Mouse (Mus musculus): ENCODE measurements around the gene Gm14137.

The Gm14137 gene

DNA sequence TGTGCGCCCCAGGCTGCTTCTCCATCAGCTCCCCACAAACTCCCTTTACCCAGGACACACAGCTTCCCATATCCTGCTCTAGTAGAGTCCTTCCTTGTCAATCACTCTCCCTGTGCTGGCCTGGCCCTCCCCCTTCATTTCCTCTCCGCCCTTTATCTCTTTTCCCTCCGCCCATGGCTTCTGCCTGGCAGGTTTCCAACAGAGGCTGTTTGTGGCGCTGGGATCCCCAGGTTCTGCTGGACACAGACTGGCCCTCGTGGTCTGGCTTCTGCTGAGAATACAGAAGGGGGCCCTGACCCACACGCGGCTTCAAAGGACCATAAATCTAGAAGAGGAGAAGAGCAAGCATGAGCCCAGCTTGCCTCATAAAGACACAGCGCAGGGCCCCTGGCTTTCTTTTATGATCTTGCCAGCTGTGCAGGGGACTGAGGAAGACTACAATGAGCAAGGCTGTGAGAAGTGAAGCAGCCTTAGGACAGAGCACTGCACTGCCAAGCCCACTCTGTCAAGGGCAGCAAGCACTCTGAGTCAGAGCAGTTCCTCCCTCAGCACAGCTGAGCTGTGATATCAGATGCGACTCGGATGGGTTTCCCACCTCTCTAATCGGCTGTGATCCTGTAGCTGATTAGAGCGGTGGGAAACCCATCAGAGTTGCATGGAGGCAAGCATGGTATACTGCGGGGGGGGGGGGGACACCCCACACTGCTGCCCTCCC lies 1.3 kb upstream of the Gm14137 start:
- DNase-seq = no peak

DNA sequence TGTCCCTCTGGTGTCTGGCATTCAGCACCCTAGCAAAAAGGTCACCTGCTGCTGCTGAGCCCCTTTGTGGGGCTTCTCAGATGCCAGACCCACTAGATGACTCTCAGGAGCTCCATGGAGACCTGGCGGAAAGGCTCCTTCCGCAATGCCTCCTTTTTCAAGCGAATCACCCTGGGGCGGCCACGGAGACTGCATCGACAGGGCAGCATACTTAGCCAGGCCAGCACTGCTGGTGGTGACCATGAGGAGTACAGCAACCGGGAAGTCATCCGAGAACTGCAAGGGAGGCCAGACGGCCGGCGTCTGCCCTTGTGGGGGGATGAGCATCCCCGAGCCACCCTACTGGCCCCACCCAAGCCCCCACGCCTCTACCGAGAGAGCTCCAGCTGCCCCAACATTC lies 557 bp downstream of the Gm14137 start:
- DNase-seq = no peak

DNA sequence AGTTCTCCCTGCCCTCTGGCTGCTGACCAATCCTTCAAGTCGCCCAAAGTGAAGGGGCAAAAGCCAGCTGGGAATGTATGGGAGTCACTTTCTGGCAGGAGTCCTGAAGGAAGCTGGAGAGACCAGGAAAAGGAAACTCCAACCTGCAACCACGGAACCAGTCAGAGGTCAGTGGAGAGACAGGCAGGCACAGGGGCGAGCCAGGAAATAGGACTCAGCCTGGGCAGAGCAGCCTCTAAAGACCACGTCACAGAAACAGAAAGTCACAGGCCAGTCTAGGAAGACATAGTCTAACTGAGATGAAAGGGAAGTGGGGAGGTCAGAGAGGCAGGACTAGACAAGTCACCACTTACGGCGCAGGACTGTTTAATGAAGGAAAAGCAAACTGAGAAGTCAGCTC lies 1.3 kb downstream of the Gm14137 start:
- DNase-seq = no peak

DNA sequence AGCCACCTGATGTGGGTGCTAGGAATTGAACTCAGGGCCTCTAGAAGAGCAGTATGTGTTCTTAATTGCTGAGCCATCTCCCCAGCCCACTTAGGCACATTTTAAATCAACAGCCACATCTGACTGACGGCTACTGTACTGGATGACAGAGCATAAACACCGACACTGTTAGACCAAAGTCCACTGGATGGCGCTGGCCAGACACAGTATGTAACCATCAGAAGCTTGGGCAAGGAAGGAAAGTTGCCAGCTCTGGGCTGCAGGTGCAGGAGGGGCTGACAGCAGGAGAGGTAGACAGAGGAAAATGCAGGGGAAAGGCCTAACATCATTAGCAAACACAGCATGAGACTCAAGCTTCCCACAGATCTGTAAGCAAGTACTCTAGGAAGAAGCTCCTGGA lies 2.5 kb downstream of the Gm14137 start:
- no peak for DNase-seq

DNA sequence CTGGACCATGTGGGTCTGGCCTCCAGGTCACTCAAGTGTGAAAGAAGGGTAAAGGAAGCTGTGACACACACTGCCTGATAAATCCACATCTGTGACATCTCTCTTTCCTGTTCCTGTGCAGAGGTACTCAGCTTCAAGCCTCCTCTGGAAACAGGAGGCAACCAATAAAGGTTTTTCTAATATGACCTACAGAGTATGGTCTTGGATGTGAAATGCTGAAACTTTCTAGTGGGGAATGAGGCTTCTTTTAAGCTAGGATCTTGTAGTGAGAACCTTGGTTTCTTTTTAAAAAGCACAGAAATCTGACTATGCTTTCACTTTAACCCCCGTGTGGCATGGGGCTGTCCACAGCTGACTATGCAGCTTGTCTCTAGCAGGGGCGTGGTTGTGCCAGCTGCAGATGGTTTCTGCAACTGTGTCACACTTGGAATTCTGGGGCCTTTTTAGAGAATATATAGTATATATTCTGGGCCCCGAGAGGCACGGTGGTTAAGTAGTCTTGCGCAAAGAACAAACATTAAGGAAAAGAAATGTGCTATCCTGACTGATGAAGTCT lies 3.2 kb downstream of the Gm14137 start:
- no peak for DNase-seq

DNA sequence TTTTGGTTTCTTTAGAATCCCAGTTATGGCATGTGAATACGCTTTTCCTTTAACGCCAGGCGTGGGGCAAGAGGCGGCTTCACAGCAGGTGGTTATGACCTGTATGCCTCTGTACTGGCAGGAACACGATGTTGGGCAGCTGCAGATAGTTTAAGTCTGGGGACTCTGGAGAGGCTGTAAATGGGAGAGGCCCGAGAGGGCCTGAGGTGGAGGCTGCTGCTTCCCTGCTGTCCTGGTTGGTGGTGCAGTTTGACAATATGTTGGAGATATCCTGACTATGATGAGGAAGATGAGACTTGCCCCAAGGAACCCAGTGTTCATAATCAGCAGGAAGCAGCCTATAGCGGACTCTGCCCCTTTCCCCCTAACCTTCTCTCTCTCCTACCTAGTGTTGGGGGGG lies 8.6 kb downstream of the Gm14137 start:
- no peak for DNase-seq

DNA sequence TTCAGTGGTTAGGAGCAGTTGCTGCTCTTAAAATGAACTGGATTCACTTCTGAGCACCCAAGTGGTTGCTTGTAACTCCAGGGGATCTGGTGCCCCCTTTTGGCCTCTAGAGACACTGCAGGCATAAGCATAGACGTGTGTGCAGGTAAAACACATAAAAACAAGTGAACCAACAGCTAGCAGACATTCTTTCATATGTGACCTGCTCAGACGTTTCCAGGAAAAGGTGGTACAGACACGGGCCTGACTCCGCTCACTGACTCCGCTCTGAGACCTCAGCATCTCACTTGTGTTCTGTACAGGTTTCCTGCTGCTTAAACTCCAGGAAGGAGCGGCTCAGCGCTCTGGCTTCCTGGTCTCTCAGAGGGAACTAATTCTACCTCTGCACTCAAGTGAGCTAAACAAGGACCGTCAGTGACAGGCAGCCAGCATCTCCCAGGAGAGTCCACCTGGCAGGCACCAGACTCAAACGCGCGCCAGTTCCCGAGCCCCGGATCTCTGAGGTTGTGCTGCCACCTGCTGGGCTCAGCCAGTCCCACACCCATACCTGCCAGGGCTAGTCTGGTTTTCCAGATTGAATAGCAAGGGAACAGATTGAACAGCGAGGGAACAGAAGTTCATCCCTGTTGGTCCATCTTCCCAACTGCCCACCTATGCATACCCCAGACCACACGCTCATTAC lies 14.9 kb downstream of the Gm14137 start:
- peak; percentile 85 for DNase-seq

DNA sequence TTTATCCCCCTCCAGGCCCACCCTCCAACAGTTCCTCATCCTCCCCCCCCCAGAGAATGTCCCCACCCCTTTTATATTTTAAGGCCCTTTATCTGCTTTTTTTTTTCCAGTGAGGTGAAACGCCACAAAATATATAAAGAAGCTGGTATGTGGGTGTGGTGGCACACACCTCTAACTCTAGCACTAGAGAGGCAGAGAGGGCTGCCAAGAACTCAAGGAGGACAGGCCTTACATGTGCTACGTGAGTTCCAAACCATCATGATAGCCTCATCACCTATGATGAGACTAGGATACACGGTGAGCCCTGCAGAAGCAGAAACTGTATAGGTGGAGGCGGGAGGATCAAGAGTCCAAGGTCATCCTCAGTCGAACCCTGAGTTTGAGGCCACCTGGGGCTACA lies 16.7 kb downstream of the Gm14137 start:
- no peak for DNase-seq

DNA sequence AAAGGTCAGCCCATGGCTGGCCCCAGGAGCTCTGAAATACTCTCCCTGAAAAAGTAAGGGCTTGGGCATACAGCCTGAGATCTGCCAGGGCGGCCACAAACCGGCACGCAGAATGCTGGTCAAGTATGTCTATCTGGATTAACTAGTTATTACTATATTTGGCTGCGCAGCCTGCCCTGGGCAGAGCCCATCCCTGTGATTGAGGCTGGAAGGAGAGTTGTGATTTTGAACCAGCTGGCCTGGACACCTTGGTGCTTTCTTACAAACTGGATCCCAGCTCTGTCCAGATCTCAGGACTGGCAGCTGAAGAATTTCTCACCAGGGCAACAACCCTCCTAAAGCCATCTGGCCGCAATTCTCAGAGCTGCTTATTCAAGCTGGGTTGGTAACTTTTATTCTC lies 19.8 kb downstream of the Gm14137 start:
- no peak for DNase-seq

DNA sequence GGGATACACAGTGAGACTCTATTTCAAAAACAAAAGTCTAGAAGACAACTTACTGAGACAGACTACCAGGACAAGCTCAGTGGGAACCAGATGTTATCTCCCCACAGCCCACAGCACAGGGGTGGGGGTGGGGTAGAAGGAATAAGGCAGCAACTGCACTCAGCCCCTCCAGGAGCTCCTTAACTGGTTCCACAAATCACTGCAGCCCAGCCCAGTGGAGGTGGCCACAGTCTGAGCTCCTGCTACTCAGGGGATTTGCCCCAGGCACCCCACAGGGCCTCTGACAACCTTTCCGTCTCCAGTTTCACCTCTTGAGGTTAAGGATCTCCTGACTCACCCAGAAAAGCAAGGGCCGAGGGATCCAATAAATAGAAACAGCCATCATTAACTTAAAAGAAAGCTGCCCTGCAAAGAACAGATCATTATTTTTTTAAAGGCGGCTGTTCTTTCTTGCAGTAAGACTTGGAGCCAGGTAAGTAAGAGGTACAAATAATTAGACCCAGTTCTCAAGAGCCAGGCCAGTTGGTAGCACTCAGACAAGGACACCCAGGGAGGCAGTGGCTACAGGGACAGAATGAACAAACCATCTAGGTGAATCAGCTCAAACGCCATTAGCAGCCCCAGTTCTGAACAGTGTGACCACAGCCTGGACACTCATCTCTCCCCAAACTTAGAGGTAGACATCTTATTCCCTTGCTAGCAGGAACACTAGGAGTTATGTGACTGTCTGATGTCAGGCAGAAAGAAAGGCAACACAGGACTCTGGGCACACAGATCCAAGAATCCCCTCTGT lies 22.2 kb downstream of the Gm14137 start:
- DNase-seq = no peak

DNA sequence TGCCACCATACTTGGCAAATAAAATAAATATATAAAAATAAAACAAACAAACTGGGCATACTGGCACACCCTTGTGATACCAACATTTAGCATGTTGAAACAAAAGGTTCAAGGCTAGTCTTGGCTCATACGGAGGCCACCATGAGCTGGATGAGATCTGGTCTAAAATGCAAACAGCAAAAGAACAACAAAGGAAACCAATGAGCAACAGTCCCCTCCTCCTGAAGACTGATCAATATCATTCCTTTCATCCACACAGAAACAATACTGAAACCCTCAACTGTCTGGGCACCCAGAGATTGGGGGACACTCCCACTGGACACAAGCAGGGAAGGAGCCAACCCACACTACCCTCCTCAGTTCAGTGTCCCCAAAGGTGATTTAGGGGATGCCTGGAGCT lies 23.2 kb downstream of the Gm14137 start:
- DNase-seq = no peak

DNA sequence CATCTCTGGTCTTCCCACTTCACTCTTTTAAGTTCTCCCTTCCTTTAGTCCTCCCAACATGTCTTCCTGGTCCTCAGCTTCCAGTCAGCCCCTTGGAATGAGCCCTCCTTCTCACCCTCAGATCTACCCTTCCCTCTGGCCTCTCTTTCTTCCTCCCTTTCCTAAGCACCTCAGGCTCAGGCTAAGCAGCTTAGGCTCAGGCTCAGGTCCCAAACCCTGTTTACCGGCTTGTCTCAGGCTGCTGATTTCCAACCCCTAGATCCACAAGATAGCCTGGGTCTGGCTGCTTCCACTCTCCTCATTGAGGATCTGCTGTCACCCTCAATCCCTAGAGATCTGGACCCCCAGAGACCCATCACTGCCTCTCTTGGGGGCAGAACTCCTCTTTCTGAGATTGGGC lies 23.7 kb downstream of the Gm14137 start:
- DNase-seq = no peak

DNA sequence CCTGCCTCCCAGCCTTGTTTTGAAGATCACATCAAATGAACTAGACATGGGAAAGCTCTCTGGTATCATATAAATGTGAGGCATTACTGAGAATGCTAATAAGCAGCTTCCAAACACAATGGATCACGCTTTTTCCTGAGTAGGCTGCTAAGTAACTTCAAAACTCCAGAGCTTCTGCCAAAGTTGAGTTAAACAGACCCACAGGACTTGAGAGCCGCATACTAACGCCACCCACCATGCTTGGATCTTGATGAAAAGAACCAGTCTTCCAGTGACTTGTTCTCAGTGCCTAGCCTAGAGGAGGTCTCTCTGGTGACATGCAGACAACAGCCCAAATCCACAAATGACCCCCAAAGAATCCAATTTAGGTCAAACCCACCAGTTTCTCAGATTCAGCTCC lies 24.6 kb downstream of the Gm14137 start:
- DNase-seq = no peak

DNA sequence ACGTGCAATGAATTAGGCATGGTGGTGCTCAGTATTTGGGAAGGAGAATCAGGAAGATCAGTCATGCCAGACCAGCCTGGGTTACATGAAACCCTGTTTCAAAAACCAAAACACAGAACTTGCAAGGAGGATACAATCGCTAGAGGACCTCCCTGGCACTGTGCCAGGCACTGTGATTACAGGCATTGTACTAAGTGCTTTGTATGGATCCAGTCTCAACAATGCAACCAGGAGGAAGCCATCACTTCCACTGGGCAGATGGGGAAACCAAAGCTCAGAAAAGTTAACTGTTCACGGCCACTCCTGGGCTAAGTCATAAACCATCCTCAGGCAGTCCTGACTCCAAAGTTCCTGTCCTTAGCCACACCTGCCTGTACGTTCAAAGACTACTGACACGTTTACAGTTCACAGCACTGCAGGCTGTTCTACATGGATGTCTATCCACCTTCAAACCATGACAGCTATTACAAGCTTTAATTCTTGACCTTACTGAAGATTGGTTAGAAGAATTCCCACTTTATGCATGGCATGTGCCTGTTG lies 28.7 kb downstream of the Gm14137 start:
- no peak for DNase-seq

DNA sequence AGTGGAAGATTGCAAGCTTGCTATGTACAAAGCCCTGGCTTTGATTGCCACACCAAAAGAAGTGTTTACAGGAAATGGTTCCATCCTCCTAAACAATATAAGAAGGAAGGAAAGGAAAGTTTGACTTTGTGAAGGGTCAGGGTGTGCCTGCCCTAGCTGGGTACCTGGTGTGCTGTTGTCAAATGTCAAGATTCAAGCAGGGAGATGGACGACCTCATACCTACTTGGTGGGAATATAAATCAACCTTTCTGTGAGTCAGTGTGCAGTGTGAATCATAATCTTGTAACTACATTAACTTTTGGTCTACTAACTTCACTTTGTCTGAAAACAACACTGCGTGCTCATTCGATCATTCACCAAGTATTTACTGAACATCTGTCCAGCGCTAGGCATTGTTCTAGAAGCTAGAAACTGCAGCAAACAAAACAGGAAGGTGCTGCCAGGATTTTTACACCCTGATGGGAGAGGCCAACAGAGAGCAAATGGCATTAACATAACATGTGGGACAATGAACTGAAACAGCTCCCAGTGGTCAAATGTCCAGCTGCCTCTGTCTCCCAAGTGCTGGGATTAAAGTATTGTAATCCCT lies 29.7 kb downstream of the Gm14137 start:
- no peak for DNase-seq

DNA sequence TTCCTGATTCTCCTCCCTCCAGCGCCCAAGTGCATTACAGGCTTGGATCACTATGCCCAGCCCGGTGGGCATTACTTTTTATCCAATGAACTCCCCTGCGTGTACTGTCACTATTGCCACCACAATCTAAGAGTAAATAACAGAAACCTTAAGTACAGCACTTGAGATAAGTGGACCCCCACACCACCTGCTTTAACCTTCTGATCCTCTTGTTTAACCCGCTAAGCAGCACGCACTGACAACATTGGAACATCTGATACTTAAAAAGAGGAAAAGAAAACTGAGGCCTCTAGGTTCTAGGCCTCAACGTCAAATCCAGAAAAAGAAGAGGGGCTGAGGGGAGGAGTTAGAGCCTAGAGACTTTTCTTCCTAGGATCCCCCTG lies 33.6 kb downstream of the Gm14137 start:
- no peak for DNase-seq

DNA sequence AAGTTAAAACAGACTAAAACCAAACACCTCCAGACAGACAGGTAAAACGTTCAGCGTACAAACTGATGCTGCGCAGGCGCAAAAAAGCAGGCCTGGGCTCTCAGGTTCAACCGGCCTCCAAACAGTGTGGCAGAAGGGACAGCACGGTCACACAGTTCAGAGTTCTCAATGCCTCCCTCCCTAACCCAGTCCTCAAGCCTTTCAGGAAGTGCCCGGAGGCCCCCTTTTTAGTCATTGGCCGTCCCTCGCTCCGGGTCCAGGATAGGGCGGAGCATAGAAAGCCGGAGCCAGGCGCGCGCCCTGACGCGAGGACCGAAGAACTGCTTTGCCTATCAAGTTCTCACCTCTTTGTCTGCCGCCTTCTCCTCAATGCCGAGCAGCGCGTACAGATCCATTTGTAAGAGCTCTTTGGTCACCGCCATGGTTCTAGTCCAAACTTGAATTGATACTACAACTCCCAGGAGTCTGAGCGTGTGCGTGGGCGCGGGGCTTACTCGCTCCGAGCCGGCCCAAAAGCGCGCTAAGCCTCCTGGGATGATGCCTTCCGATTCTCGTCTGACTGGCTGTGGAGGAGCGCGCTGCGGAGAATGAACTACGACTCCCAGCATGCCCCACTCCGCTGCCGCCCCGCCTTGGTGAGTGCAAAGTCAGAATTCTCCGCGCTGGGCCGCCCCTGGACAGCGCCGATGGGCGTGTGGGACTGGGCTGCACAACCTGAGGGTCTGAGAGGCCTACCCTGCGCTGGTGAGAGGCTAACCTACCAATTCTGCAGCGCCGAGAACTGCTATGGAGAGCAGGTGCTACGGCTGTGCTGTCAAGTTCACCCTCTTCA lies 34.3 kb downstream of the Gm14137 start, which contains the start of the genes Zfyve19 and Dnajc17:
Gene Zfyve19 (plus strand): TSS at position 274 of the 832 bp plus-strand sequence.
Gene Dnajc17 (minus strand): TSS at position 452 of the 832 bp plus-strand sequence.
- DNase-seq = peak; percentile 93

DNA sequence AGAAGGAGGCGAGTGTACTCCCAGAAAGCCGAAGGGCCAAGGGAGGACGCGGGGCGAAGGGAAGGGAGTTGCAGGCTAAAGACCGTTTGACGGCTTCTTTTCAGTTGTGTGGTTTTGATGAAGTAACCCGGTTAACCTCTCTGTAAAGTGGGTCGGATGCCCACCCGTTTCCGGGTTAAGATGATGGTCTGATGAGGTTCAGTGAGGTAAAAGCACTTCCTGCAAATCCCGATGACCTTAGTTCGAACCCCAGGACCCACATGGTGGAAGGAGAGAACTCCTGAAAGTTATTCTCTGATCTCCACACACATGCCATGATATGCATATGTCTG lies 34.8 kb downstream of the Gm14137 start:
- no peak for DNase-seq
